Mouse (Mus musculus) kidney, adult 11 months (tissue): Measurements from ENCODE around the gene Ttc7b.

Experiments
- DNase-seq: peaks from one replicate; pipeline ENCODE4 v3.0.0; 2022

Ttc7b gene

DNA sequence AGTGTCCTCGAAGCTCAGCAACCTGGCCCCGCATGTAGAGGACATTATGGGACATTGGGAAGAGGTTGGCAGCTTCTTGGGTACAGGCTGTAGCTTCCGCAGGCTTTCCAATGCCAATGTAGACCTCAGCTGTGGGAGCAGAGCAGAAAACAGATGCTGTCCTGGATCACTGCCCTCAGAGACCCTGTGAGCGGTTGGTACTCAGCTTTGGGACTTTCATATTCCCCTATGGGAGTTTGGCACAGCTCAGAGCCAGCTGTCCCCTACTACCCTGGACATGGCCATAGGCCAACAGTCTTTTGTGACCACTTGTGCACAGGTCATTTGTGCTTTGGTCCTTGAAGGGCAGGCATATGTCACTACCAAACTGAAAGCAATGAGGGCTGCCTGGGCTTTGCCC is 195.0 kb downstream of the Ttc7b start:
- no peak for DNase-seq

DNA sequence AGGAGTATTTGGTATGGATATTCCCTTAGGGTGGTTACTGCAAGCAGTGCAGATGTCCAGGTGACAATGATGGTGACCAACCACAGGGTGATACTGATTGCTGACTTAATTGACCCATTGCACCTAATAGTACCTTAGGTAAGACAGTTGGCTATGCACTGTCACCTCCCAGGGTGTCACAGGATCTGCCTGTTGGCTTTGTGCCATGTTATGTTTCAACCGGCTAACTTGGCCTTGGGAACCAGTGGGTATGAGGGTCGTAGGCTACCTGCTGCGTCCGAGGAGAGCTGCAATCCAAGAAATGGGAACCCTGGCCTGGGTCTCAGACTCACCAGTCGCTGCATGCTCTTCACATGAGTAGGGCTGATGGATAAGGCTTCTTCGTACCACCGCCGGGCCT is 195.4 kb downstream of the Ttc7b start:
- DNase-seq: no peak

DNA sequence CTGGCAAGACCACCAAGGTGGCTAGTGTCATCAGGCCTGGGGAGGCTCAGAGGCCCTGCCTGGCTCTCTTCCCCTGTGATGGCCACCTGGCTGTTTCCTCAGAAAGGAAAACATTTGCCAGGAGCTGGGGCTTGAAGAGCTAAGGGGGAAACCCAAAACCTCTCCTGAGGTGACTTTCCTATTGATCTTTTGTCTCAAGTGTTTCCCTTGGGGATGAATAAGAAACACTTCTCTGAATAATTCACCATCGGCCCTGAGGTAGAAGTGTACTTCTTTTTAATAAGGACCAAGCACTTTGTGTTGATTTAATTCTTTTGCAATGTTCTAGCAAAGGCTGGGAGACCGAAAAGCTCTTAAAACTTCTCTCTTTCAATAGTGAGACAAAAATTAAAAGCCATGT is 197.0 kb downstream of the Ttc7b start:
- no peak for DNase-seq

DNA sequence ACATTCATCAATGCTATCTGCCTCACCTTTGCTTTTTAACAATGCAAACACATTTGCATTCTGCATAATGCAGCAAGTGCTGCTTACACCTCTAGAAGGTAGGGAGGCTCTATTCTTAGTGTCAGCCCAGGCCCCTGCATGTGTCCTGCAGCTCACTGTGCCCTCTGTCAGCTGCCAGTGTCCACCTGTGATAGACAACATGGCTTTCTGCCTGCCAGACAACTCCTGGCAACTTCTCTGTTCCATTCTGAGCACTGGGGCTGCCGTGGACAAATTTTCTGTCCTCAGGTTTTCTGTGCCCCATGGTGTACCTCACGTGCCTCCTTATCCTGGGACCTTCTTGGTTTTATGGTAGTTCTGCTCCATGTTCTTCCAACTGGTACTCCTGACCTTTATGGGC is 198.4 kb downstream of the Ttc7b start:
- no peak for DNase-seq

DNA sequence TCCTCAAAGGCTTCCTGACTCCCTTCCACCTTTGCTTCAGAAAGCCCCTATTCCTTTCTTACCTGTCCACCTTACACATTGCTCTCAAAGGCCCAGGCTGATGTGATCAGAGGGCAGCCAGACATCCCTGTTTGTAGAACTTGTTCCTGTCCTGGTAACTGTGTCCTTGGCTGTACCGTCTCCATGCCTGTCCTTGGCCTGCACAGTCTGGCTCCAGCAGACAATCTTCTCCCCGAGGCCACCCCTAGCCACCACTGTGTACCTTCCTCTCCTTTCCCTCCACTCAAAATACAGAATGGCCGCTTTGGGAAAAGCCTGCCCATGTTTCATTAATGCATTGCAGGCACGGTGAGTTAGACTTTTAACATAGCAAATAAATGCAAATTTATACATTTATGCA is 199.1 kb downstream of the Ttc7b start:
- DNase-seq: no peak

DNA sequence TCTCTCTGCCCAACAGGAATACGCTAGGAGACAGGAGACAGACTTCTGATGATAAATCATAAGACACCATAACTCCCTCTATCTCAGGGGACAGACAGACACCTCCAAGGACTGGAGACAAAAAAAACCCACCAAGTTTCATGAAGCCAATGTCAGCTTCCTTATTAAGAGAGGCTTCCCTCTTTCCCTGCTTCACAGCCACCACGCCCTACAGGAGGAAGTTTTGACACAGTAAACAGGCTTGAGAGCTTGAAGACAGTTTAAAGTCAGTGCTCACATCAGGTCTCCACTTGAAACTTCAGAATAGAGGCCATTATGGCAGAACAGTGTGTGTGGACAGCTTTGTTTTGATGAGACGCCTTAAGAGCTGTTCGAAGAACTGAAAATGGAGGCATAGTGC is 200.9 kb downstream of the Ttc7b start:
- DNase-seq: no peak

DNA sequence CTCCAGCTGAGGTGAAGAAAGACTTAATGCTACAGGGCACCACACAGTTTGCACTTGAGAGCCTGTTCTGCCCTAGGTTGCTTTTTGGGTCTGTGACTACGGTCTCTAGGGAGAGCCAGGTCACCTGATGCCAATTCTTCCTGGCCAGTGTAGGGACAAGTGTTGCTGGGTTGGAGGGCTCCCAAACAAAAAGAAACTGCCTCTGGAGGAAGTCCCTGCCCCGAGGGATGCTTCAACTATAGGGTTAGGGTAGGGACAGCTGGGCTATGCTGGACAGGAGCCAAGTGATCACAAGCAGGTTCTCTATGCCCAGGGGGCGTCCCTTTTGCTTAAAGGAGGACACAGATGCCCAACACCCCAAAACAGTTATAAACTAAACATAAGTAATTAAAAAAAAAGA is 202.7 kb downstream of the Ttc7b start:
- DNase-seq: no peak

DNA sequence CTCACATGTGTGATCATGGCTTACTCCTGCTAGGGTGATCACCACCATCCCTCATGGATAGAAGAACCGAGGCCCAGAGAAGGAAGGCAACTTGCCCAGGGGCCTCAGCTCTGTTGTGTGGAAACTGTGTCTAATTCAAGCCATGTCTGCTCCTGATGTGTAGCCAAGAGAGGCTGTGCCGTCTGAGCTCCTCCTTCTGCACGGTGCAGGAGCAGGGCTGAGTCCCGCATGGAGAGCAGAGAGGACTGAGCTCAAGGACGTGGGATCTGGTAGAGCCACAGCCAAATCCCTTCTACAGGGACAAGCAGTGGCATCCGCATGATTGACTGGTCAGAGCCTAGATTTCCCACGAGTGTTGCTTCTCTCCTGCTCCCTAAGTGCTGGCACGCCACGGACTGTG is 204.5 kb downstream of the Ttc7b start:
- no peak for DNase-seq

DNA sequence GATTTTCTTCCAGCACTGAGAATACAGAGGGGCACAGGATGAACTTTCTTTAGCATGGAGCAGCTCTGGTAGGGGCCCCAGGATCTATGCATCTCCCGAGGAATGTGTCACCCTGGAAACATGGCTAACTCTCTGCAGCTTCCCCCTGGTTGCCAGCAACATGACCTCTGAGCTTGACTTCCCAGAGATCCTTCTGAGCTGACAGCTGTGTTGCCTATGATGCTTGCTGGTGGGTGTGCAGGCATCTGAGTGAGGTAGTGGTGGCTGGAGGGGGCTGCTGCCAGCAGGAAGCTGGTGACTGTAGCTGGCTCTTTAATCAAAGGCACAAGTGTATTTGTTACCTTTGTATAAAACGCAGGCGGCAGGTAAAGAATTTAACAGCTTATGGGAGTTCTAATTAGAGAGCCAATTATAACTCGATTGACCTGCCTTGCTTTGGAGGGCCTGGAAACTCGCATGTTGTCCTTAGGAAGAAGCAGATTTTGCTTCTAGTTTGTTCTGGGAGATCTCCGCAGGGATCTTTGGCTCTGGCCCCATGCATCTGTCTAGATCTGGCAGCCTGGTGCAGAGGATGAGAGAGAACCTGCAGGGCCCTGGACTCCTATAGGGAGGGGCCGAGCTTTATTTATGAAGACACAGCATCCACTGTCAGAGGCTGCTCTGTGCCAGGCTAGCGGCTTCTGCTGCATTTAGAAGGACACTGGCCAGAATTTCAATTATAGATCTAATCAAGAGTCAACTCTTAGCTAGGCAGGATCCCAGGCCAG is 205.3 kb downstream of the Ttc7b start:
- DNase-seq: no peak

DNA sequence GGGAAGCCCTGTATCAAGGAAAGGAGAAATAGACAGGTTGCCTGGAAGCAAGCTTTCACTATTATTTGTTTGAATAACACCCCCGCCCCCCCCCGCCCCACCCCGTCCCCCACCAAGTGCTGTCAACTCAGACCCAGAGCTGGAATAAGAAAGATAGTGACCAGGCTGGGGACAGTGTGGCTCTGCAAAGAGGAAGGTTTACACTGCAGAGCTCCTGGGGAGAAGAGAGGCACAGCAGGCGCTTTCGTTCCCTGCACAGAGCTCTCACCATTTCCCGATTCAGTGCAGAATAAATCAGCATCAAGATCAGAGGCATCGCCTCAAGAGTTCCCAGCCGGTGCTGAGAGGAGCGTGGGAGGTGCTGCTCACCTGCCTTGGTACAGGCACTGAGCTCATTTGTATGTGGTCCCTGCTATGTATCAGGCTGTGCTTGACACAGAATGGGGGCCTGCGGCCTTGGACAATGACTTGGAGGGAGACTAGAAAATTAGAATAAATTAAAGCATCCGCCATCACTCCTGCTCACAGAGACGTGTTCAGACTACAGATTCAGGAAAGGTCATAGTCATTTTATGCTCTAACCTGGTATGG is 206.7 kb downstream of the Ttc7b start:
- DNase-seq: no peak

DNA sequence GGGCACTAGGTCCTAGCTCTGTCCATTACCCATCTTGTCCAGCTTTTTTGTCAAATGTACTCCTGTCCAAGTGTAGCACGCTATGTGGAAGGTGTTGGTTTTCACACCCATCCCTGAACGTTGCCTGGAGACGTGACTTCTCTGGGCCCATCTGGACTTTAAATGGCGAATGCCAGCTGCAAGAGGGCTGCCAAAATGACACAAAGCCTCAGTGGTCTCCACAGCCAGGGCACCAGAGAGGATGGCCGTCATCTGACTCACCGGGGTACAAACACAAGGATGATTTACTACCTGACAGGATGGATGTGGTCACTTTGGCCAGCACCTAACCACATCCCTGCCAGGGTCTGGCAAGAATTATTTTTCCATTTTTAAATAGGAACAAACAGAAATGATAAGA is 207.4 kb downstream of the Ttc7b start:
- DNase-seq: no peak

DNA sequence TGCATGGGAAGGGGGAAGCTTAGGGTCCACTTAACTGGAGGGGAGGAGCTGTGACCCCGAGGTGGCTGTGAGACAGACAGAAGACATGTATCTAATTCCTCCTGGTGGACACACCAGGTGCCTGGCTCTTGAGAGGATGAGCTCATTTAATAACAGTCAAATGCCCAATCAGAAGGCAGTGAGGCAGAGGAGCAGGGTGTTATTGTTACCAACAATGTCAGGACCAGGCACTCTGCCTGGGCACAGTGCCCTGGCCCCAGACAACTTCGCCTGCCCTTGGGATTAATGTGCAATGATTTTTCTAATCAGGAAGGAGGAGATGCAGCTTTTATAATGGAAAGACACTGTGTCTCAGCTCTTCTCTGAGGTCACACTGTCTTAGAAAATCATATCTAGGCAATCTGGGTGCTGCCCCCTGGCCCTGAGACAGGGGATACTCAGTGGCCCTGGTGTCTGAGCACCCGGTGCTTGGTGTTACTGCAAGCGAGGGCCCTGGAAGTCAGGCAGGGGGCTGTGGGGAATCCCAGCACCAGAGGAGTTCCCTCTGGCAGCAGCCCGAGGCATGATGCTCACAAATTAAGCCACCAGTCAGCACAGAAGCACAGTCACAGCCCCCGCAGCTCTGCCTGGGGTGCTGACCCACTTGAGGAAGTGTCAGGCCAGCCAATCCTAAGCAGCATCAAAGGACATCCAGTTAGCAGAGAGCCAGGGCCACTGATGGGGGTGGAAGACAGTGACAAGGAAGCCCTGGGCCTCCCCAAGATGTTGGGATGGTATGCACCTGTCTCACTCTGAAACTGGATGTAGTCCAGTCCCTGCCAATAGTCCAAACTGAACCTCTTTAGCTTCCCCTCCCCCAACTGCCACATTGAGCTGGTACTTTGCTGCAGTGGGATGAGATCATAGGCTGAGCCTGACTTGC is 209.9 kb downstream of the Ttc7b start:
- no peak for DNase-seq

DNA sequence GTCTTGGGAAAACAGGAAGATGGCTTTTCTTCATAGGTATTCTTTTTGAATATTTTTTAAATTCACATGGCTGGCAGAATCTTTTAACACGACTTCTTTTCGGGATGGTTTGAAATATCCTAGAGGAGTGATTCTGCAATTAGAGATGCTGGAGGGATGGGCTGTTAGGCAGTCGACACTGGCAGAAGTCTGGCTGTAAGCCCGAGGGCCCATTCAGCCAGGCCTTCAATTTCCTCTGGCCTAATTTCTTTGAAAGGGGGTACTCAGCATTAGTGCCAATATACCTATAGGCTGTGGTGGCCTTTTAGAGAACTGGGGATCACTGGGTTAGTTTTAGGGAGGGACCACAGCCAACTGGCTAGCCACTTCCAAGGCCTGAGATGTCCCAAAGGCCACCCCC is 211.4 kb downstream of the Ttc7b start:
- no peak for DNase-seq

DNA sequence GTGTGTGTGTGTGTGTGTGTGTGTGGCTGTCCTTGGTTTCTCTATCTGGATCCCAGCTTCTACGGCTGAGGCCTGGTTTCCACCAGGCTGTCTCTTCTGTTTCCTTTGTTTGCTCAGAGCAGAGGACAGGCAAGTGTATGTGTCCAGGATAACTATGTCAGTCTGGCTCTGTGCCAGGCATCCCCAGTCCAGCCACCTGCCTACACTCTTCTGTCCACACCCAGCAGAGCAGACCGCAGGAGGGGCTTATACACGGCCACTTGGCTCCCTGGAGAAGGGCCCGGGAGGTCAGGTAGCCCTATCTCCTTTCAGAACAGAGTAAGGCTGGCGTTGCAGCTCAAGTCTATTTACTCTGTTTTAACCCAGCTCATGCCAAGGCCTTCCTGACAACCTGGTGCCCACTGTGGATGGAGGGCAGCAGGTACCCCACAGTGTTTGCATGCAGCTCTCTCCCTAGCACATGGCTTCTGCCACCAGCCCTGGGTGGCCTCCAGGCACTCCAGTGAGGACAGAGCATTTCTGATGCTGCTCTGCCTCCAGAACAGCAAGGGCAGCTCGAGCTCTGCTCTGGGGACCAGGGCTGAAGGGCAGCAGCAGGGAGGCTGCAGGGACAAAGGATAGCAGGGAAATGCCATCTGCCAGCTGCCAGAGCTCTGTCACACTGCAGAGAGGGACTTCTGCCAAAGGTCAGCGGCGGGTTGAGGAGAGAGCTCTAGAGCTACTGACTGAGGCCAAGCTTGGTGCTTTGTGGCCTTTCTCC is 212.9 kb downstream of the Ttc7b start:
- no peak for DNase-seq

DNA sequence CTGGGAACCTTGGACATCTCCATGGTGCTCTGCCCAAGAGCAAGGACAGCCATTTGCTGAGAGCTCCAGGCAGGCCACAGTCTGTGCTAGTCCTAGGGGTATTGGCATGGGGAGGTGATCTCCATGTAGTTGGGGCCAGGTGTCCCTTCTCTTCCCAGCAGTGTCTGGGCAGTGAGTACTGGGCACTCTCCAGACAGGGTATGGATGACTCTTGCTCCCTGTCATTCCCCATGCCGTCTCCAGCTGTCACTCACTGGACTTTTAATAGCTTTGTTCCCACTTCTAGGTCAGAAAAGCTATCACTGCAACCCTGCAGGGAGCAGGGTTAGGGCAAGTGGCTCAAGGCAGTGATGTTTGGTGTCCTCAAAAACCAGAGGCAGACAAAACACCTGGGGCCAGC is 214.3 kb downstream of the Ttc7b start:
- DNase-seq: no peak

DNA sequence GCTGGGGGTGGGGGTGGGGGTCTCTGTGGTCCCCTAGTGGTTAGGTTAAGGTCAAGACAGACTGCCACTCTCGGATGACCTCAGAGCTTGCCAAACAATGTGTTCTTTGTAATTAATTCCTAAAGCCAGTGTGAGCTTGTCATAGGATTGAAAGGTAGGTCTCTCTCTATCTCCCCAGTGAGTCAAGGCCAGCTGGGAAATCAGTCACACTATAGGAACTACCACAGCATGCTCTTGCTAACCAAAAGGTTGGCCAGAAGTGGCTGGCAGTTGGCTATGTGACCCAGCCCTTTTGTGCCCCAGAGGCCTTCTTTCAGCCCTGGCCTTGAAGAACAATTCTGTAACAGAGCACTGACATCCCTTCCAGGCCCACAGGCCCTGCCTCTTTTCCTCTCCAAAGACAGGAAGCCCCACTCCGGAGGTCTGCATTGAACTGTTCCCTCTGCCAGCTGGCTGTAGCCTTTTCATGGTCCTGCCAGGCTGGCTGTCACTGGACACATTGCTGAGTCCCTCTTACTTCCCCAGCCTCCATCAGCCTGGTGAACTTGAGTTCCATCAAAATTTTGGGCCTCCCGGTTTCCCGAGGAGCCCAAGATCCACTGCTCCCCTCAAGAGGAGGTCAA is 215.5 kb downstream of the Ttc7b start:
- DNase-seq: no peak

DNA sequence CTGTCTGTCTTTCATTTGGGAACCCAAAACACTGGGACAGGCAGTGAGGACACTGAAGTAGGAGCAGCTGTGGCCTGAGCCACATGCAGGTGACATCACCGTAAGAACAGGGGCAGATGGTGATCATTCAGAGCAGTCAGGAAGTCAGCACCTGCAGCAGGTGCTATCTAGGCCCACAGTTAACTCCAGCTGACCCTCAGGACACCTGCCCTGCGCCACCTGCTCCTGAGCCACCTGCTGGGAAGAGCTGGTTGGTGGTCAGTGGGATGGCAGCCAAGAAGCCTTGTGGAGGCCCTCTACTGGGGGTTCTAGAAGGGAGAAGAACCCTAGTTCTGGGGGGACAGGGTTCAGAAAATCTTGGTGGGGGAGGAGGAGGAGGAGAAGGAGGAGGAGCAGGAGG is 216.3 kb downstream of the Ttc7b start:
- no peak for DNase-seq

DNA sequence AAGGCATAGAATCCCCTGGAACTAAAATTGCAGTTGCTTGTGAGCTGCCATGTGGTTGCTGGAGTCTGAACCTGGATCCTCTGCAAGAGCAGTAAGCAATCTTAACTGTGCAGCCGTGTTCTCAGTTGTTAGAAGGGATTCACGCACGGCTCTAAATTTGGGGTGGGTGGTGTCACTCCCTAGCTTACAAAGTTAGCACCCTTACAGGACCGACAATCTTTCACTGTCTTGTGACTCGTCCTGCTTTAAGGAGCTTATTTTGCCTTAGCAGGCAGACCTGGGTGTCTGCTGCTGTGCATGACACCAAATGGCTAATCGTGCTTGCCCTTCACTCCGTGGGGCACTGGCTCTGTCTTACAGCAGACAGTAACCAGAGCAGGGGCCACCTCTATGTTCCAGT is 217.5 kb downstream of the Ttc7b start:
- no peak for DNase-seq

DNA sequence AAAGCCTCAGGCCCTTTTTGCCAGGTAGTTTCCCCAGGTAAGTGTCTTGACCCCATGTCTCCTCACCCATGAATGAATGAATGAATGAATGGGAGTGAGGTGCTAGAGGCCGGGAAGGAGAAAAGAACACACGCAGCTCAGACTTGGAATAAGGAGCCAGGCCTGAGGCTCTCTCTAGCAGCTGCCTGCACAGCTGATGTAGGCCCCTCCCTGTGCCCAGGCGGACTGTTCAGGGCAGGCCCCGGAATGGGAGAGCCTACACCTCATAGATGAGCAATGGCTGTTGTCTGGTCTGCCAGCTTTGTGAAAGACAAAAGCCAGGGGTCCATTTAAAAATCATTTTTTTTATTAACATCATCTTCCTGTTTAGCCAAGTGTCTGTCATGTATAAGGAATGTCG is 220.2 kb downstream of the Ttc7b start:
- DNase-seq: no peak

DNA sequence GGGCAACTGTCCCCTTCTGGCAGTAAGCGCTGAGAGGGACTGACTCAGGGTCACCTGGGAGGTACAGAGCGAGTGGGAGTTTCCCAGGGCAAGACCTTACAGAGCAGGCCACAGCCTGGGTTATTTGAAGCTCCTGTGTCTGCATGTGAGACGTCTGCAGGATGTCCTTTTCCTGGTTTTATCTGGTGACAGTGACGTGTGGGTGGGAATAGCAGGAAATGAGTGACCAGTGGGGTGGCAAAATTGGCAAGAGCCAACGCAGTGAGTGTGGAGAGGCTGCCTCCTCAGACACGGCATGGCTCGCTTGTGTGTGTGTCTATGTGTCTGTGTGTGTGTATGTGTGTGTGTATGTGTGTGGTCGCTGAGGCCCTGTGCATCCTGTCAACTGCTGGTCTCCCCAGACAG is 221.3 kb downstream of the Ttc7b start:
- DNase-seq: peak; percentile 69

DNA sequence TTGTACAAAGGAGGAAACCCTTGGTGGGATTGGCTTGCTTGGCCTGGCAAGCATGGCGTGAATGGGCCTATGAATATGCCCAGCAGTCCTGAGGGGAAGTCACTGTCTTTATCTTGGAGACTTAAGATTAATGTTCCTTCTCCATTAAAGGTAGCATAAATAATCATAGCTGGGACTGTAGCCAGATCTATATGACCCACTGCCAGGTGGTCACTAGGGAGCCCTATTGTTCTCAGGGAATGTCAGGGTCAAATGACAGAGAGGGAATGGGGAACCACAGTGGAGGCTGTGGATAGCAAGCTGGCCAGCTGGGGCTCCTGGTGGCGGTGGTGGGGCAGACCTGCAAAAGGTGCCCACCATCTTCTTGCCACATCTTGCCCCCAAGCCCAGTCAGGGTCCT is 221.8 kb downstream of the Ttc7b start:
- DNase-seq: no peak

DNA sequence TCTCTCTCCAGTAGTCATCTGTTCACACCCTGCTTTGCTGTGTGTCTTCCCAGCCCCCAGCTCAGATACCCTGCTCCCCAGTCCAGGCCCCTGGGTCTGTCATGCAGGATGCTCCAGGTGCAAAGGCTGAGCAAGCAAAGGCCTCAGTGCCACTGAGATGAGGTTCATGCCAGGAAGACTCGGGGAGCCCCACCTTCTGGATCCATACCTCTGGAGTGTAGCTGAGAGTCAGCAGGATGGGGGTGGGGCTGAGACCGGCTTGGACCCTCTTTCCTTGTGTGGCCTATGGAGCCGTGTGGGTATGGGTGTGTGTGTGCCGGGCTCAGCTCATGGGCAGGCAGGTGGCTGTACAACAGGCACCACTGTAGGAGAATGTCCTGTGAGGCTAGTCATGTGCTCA is 222.7 kb downstream of the Ttc7b start:
- DNase-seq: no peak

DNA sequence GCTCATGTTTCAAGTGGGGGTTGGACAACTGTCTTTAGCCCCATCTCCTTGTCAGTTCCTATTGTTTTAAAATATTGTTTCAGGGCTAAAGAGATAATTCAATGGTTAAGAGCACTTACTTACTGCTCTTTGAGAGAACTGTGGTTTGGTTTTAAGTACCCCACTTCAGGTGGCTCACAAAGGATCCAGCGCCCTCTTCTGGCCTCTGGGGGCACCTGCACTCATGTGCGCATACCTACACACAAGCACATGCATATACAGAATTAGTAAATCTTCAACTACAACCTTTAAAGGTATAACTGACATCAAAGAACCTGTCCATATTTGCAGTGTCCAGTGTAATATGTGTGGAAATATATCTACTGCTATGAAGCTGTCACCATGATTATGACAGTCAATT is 226.2 kb downstream of the Ttc7b start:
- no peak for DNase-seq
